Mouse (Mus musculus) ES-E14 (cell line): ENCODE results near the gene Krt13. TPM values are rescaled to one million over a fixed set of nuclear protein-coding genes. Genes with fewer than 3 reads are reported as not detected.
A peak's percentile ranks its signal among the peaks of the same experiment; 100 is the strongest.

Source experiments
- DNase-seq: peaks from one replicate; pipeline ENCODE4 v3.0.0-alpha.2; 2013; ENCODE audit warnings: low read depth, low spot score
- H3K27ac ChIP-seq: 2 replicates; pipeline ENCODE4 v1.5.1; 2012; ENCODE audit warnings: low read depth, mild to moderate bottlenecking, low read length, moderate library complexity, mixed read lengths; ENCODE audit not compliant: poor library complexity, insufficient read depth, severe bottlenecking
- H3K36me3 ChIP-seq: 2 replicates; pipeline ENCODE4 v1.6.1; 2012; ENCODE audit warnings: mild to moderate bottlenecking, low read length, moderate library complexity, mixed read lengths; ENCODE audit not compliant: control insufficient read depth, poor library complexity, insufficient read depth, severe bottlenecking
- H3K4me1 ChIP-seq, 2 experiments: fragments of 150-350 bp in 1 of 2; sonication (generic) in 1 of 2; 2 replicates each; pipeline ENCODE4 v1.6.1; 2012; ENCODE audit warnings: low read length in 2 of 2, mild to moderate bottlenecking in 1 of 2, mixed read lengths in 1 of 2; ENCODE audit not compliant: control insufficient read depth in 2 of 2, insufficient read depth in 2 of 2, poor library complexity in 1 of 2
- H3K4me3 ChIP-seq, 2 experiments: fragments of 150-350 bp in 1 of 2; sonication (generic) in 1 of 2; 2 replicates each; pipeline ENCODE4 v1.5.1; 2012; ENCODE audit warnings: low read length in 2 of 2, low read depth in 1 of 2, mild to moderate bottlenecking in 1 of 2, mixed read lengths in 1 of 2; ENCODE audit not compliant: insufficient read depth in 1 of 2, poor library complexity in 1 of 2, severe bottlenecking in 1 of 2
- H3K9ac ChIP-seq: 2 replicates; pipeline ENCODE4 v1.6.1; 2012; ENCODE audit warnings: low read depth, mild to moderate bottlenecking, low read length, mixed read lengths; ENCODE audit not compliant: poor library complexity, insufficient read depth, severe bottlenecking
- H3K9me3 ChIP-seq: fragments of 150-350 bp; sonication (generic); 2 replicates; pipeline ENCODE4 v1.6.1; 2012; ENCODE audit warnings: low read depth, mild to moderate bottlenecking, low read length; ENCODE audit not compliant: control insufficient read depth, insufficient read depth
- CHD2 ChIP-seq: IDR thresholded peaks from 2 replicates; pipeline ENCODE4 v1.6.1; 2014; ENCODE audit warnings: mild to moderate bottlenecking, low read depth, low read length, inconsistent platforms
- HCFC1 ChIP-seq: IDR thresholded peaks from 2 replicates; pipeline ENCODE4 v1.6.1; 2012; ENCODE audit warnings: low read length, inconsistent platforms, borderline replicate concordance; ENCODE audit not compliant: insufficient read depth
- MAFK ChIP-seq: IDR thresholded peaks from 2 replicates; pipeline ENCODE4 v1.6.1; 2014; ENCODE audit warnings: mild to moderate bottlenecking, low read depth, low read length, inconsistent platforms; ENCODE audit not compliant: insufficient read depth
- ZC3H11A ChIP-seq: IDR thresholded peaks from 2 replicates; pipeline ENCODE4 v1.6.1; 2012; ENCODE audit warnings: low read depth, mild to moderate bottlenecking, inconsistent platforms, low read length, borderline replicate concordance
- ZNF384 ChIP-seq: IDR thresholded peaks from 2 replicates; pipeline ENCODE4 v1.6.1; 2012; ENCODE audit warnings: low read depth, low read length, inconsistent platforms
- in situ Hi-C, 2 experiments: fragments of 600-800 bp; cut with MboI; formaldehyde crosslinking; loops; one replicate each; pipeline ENCODE4 v1.15.1; 2025; ENCODE audit warnings: low sequenced_read_pairs in 2 of 2, inconsistent platforms in 1 of 2; ENCODE audit not compliant: unreplicated experiment in 2 of 2
- total RNA-seq: library from RNA; depleted of rRNA; stranded (reverse); fragments of 300-350 nt; gene quantifications from 2 replicates; pipeline ENCODE4 v1.2.3, GENCODE M21; 2012

Krt13 gene
- total RNA-seq, 1 experiment = 0.71 TPM

DNA sequence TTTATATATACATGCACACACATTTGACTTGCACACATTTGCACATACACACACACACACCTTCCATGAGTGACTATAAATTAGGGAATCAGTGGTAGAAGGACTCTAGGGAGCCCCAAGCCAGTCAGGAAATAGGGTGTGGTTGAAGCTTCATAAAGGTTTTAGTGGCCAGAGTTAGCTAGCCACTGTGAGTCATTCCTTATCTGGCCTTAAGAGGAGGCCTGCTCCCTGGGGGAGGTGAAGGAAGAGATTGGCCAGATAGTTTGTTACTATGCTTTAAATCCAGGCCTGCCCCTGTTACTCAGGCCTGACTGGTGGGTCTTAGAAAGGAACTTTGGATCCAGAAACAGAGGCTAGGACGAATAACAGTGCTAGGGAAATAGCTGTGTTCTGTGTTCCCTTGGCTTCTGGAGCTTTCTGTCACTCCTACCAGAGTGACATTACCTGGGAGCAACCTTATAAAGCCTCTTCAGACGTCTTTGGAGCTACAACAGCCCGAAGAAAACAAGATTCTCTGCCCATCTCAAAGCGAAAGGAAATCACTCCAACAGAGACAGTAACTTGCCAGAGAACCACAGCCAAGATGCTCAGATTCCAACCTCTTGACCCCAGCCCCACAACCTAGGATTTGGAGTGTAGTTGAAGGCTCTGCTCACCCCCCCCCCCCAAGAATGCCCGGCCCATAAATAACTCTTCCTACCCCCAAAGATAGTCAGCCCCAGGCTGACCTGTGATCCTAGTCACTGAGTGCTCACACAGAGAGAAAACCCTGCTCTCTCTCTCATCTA lies 26.4 kb upstream of the Krt13 start:
- Histone ChIP-seq H3K4me1 (peaks cover 4 to 6% of the 10 kb centered on the region in 2 experiments; a peak in 2 of 4 replicates), H3K4me3 (no peak overlapping the region), H3K9me3 (no peaks in the 10 kb centered on the region), H3K9ac (no peak overlapping the region), H3K27ac (no peak overlapping the region), H3K36me3 (no peaks in the 10 kb centered on the region)
- no peak for TF ChIP-seq MAFK
- TF ChIP-seq HCFC1 = no peak
- TF ChIP-seq CHD2 = no peak
- no peak for TF ChIP-seq ZNF384
- TF ChIP-seq ZC3H11A = no peak
- in situ Hi-C loops = no loop called here
- DNase-seq = no peak

DNA sequence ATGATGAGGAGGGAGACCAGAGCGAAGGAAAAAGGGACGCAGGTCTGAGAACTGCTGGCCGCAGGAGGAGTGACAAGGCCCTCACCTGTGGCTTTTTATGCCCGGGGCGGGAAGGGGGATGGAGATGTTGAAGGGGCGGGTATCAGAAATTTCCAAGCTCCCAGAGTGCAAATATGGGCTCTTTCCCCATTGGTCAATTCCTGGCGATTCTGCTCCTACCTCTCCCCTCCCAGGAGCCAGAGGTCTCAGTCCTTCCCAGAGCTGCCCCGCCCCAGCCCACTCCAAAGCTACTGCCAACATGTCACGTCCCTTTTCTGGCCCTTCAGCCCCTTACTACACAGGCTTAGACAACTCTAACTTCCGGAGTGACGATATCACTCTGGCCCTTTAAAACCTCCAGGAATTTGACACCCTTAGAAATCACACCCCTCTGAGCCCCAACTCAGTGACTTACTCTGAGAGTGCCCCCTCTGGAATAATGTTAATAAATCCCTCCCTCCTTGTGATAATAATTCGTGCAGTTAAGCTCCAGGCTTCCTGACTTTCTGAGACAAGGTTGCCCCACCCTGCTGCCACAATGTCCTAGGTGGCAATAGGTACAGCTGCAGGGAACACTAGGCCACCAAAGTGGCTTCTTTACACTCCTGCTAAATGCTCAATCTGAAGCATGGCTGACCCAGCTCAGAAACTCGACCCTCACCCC lies 24.6 kb upstream of the Krt13 start:
- no peaks in the 10 kb centered on the region for H3K9me3 ChIP-seq
- H3K27ac ChIP-seq = no peak overlapping the region
- in situ Hi-C loops = no loop called here
- H3K4me3 ChIP-seq = peak overlapping the region; percentile 62 to 66
- no peak overlapping the region for H3K9ac ChIP-seq
- DNase-seq = no peak
- H3K4me1 ChIP-seq = peaks cover 4 to 6% of the 10 kb centered on the region in 2 experiments; a peak in 2 of 4 replicates
- TF ChIP-seq ZNF384 (no peak), MAFK (no peak), ZC3H11A (no peak), CHD2 (no peak), HCFC1 (no peak)
- H3K36me3 ChIP-seq = no peaks in the 10 kb centered on the region

DNA sequence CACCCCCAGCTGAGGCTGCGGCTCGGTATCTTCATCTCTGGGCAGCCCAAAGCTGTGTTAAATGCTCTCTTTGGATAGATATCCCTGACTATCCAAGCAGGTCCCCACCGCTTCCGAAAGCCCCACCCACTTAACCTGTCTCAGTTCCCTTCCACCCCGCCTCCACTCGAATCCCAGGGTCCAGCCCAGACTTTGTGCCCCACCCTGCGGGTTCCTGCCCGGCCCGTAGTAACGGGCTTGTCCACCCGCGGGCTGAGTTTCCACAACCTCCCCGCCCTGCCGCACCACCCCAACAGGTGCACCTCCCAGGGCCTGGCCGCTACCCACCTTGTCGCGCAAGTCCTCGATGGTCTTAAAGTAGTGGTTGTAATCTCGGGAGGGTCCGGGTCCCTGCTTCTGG lies 23.7 kb upstream of the Krt13 start:
- no peaks in the 10 kb centered on the region for H3K9me3 ChIP-seq
- H3K9ac ChIP-seq = no peak overlapping the region
- TF ChIP-seq ZC3H11A (no peak), HCFC1 (no peak), CHD2 (no peak), ZNF384 (no peak), MAFK (no peak)
- H3K36me3 ChIP-seq = no peaks in the 10 kb centered on the region
- no peak overlapping the region for H3K27ac ChIP-seq
- in situ Hi-C loops = no loop called here
- DNase-seq = no peak
- H3K4me3 ChIP-seq = peak overlapping the region; percentile 62 to 66
- peaks cover 3 to 4% of the 10 kb centered on the region in 2 experiments; a peak in 2 of 4 replicates for H3K4me1 ChIP-seq

DNA sequence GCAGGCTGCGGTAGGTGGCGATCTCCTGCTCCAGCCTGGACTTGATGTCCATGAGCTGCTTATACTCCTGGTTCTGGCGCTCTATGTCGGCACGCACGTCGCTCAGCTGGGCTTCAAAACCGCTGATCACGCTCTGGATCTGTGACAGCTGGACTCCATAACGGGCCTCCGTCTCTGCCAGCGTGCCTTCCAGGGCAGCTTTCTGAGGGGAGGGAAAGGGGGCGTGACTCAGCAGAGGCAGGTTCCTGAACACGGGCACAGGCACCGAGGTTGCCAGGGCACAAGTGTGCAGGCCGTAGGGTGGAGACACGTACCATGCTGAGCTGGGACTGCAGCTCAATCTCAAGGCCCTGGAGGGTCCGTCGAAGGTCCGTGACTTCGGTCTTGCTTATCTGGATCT lies 19.6 kb upstream of the Krt13 start:
- DNase-seq = no peak

More for the DNA sequence above, 19.6 kb upstream of the Krt13 start:
- H3K36me3 ChIP-seq = no peaks in the 10 kb centered on the region
- no peak overlapping the region for H3K9ac ChIP-seq
- TF ChIP-seq CHD2 (no peak), MAFK (no peak), HCFC1 (no peak), ZC3H11A (no peak), ZNF384 (no peak)
- H3K27ac ChIP-seq = no peak overlapping the region
- no peaks in the 10 kb centered on the region for H3K9me3 ChIP-seq
- no peak overlapping the region for H3K4me3 ChIP-seq
- H3K4me1 ChIP-seq = peaks cover 0 to 6% of the 10 kb centered on the region in 2 experiments; a peak in 1 of 4 replicates
- in situ Hi-C loops = no loop called here
